Mouse (Mus musculus): ENCODE results near the gene Fndc3b.

DNA sequence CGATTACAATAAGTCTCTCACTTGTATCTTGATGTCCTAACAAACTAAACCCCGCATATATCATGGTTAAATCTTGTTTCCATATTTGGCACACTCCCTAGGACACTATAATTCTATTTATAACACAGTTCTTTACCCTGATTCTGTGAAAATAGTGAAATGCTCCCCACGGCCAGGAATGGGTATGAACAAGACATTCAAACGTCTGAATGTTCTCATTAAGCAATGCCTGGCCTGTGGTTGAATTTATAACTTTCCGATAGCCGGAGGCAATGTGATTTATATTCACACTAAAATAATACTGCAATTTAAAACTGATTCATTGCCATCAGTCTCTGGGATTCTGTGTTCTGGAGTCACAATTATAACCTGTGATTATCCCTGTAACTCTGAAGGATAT, 5.3 kb downstream of the Fndc3b start:
- TF ChIP-seq GATA1 (IDR thresholded peaks at IDR 0.05; ENCODE audit: low read length) = no peak
- TF ChIP-seq TAL1 (IDR thresholded peaks at IDR 0.05; ENCODE audit: low read length) = no peak
